Mouse (Mus musculus) stomach, postnatal 0 days (tissue): ENCODE results near the gene Btbd6. TPM values are rescaled to one million over a fixed set of nuclear protein-coding genes. Genes with fewer than 3 reads are reported as not detected.
A peak's percentile ranks its signal among the peaks of the same experiment; 100 is the strongest.

Source experiments
- ATAC-seq: fragments of 200-750 bp; cut with Nextera tagmentation; 2 replicates; pipeline ENCODE4 v1.8.0; 2017; ENCODE audit not compliant: low FRiP score, low TSS enrichment
- DNase-seq: peaks from one replicate; pipeline ENCODE4 v3.0.0-alpha.2; 2016; ENCODE audit warnings: low spot score
- H3K27ac ChIP-seq: fragments of 300-500 bp; sonication (generic); replicated peaks from 2 replicates; pipeline ENCODE4 v1.5.1; 2014; ENCODE audit warnings: mild to moderate bottlenecking, control low read depth
- H3K27me3 ChIP-seq: fragments of 300-500 bp; sonication (generic); 2 replicates; pipeline ENCODE4 v1.6.1; 2014; ENCODE audit warnings: low read length; ENCODE audit not compliant: control insufficient read depth, insufficient read depth
- H3K36me3 ChIP-seq: fragments of 300-500 bp; sonication (generic); 2 replicates; pipeline ENCODE4 v1.6.1; 2014; ENCODE audit warnings: low read length, mixed read lengths; ENCODE audit not compliant: control insufficient read depth, insufficient read depth
- H3K4me1 ChIP-seq: fragments of 300-500 bp; sonication (generic); replicated peaks from 2 replicates; pipeline ENCODE4 v1.6.1; 2014; ENCODE audit warnings: antibody characterized with exemption; ENCODE audit not compliant: control insufficient read depth, insufficient read depth
- H3K4me2 ChIP-seq: fragments of 300-500 bp; sonication (generic); replicated peaks from 2 replicates; pipeline ENCODE4 v1.6.1; 2014; ENCODE audit warnings: low read depth, mild to moderate bottlenecking, control low read depth, moderate library complexity
- H3K4me3 ChIP-seq: fragments of 300-500 bp; sonication (generic); 2 replicates; pipeline ENCODE4 v1.5.1; 2014; ENCODE audit warnings: low read depth, low read length, control low read depth
- H3K9ac ChIP-seq: fragments of 300-500 bp; sonication (generic); 2 replicates; pipeline ENCODE4 v1.6.1; 2014; ENCODE audit warnings: mild to moderate bottlenecking, low read length, control low read depth, mixed read lengths
- H3K9me3 ChIP-seq: fragments of 300-500 bp; sonication (generic); 2 replicates; pipeline ENCODE4 v1.6.1; 2016; ENCODE audit warnings: low read length; ENCODE audit not compliant: control insufficient read depth
- CTCF ChIP-seq: IDR thresholded peaks from 2 replicates; pipeline ENCODE4 v1.5.1; 2016; ENCODE audit warnings: antibody characterized with exemption, low read depth, mild to moderate bottlenecking, moderate library complexity
- EP300 ChIP-seq: optimal IDR thresholded peaks from 2 replicates; pipeline ENCODE3; 2016; ENCODE audit warnings: antibody characterized with exemption
- WGBS: fragments of 180-500 bp; shearing (Covaris S2); extraction: QIAGEN DNeasy Blood & Tissue Kit; methylation state at CpG from one replicate; pipeline ENCODE4 v1.1.7; 2014; 5-methylcytosine and 5-hydroxymethylcytosine counted together
- polyA plus RNA-seq: library from polyadenylated mRNA; unstranded; fragments of >200 nt; fragmentation: Nextera tagmentation; extraction: Ambion mirVana; gene quantifications from 2 replicates; pipeline ENCODE4 v1.2.1, GENCODE M21; 2015

Gene Btbd6
- polyA plus RNA-seq, 1 experiment from 2014 or later = 17.1 TPM

- H3K4me1 ChIP-seq = 0 out of 2 replicates have a peak, but pooled peaks cover 6% of the 10 kb centered on the region
- no peaks in the 10 kb centered on the region for H3K27me3 ChIP-seq
- TF ChIP-seq EP300 = no peak
- no peak for TF ChIP-seq CTCF
- no peaks in the 10 kb centered on the region for H3K9me3 ChIP-seq
- no peak overlapping the region for H3K4me3 ChIP-seq
- no peak overlapping the region for H3K9ac ChIP-seq
- H3K27ac ChIP-seq = no peak overlapping the region
- H3K36me3 ChIP-seq = no peaks in the 10 kb centered on the region
- no peak for DNase-seq
- WGBS = 25% methylated on average over 7 of the region's 7 CpGs
- no peak for ATAC-seq
- H3K4me2 ChIP-seq = no peak overlapping the region
Measured at GRCm38 (mm10) chr12:112951150-112951842, 25.0 kb upstream of the Btbd6 start.

- H3K4me2 ChIP-seq = no peak overlapping the region
- ATAC-seq = peak; percentile 78
- peak overlapping the region; percentile 70 for H3K27ac ChIP-seq
- H3K9ac ChIP-seq = no peak overlapping the region
- H3K4me3 ChIP-seq = no peak overlapping the region
- no peaks in the 10 kb centered on the region for H3K36me3 ChIP-seq
- WGBS = 53% methylated on average over 8 of the region's 8 CpGs
- no peaks in the 10 kb centered on the region for H3K27me3 ChIP-seq
- no peaks in the 10 kb centered on the region for H3K9me3 ChIP-seq
- H3K4me1 ChIP-seq = 0 out of 2 replicates have a peak, but pooled peaks cover 6% of the 10 kb centered on the region
- TF ChIP-seq EP300 = no peak
- no peak for TF ChIP-seq CTCF
- DNase-seq = peak; percentile 88
Measured at GRCm38 (mm10) chr12:112952433-112952832, 23.8 kb upstream of the Btbd6 start.

GRCm38 (mm10) chr12:112952926-112953565, 23.2 kb upstream of the Btbd6 start:
- Histone ChIP-seq H3K4me3 (no peak overlapping the region), H3K9ac (no peak overlapping the region), H3K27ac (peak overlapping the region; percentile 70), H3K4me1 (0 out of 2 replicates have a peak, but pooled peaks cover 6% of the 10 kb centered on the region), H3K4me2 (no peak overlapping the region), H3K27me3 (no peaks in the 10 kb centered on the region), H3K36me3 (no peaks in the 10 kb centered on the region), H3K9me3 (no peaks in the 10 kb centered on the region)
- WGBS = 67% methylated on average over 3 of the region's 3 CpGs
- ATAC-seq (peak; percentile 19; the same call in 1 of the 2 replicates), DNase-seq (peak; percentile 47)
- no peak for TF ChIP-seq EP300
- no peak for TF ChIP-seq CTCF

- 33% methylated on average over 4 of the region's 4 CpGs for whole genome bisulfite sequencing
- Histone ChIP-seq H3K4me1 (0 out of 2 replicates have a peak, but pooled peaks cover 3% of the 10 kb centered on the region), H3K4me3 (no peak overlapping the region), H3K27me3 (no peaks in the 10 kb centered on the region), H3K4me2 (no peak overlapping the region), H3K9ac (no peak overlapping the region), H3K36me3 (peaks cover 9% of the 10 kb centered on the region; the same call in 1 of the 2 replicates), H3K27ac (no peak overlapping the region), H3K9me3 (no peaks in the 10 kb centered on the region)
- DNase-seq (peak; percentile 84), ATAC-seq (peak; percentile 49)
- TF ChIP-seq CTCF = peak; percentile 93
- TF ChIP-seq EP300 = no peak
Measured at GRCm38 (mm10) chr12:112955800-112956199, 20.5 kb upstream of the Btbd6 start.

- H3K36me3 ChIP-seq = peaks cover 30% of the 10 kb centered on the region
- WGBS = 35% methylated on average over 4 of the region's 4 CpGs
- no peaks in the 10 kb centered on the region for H3K4me1 ChIP-seq
- DNase-seq (peak; percentile 62), ATAC-seq (peak; percentile 74)
- TF ChIP-seq CTCF (peak; percentile 72), EP300 (no peak)
- no peaks in the 10 kb centered on the region for H3K27me3 ChIP-seq
- H3K9me3 ChIP-seq = no peaks in the 10 kb centered on the region
- H3K4me3 ChIP-seq = no peak overlapping the region
- no peak overlapping the region for H3K27ac ChIP-seq
- H3K4me2 ChIP-seq = no peak overlapping the region
- H3K9ac ChIP-seq = no peak overlapping the region
Measured at GRCm38 (mm10) chr12:112958303-112958702, 18.0 kb upstream of the Btbd6 start.

DNA sequence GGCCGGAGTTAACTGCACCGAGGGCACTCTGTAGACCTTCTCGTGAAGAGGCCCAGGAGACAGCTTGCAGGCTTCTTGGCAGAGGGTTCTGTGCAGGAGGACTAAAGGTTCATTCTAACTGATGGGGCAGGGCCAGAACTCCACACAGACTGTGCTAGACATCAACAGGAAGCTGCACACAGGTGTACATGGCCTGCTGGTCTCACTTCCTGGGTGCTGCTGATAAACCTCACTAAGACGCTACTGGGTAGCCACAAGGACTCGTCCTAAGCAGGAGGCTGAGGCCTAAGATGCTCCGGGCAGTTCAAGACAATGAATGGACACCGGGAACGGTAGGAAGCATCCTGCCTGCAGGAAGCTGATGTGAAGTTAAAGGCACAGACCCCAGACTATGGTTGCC, 16.9 kb upstream of the Btbd6 start:
- ATAC-seq (no peak), DNase-seq (no peak)
- 85% methylated on average over 8 of the region's 8 CpGs for WGBS
- Histone ChIP-seq H3K27me3 (no peaks in the 10 kb centered on the region), H3K27ac (no peak overlapping the region), H3K9ac (no peak overlapping the region), H3K4me3 (no peak overlapping the region), H3K36me3 (peaks cover 35% of the 10 kb centered on the region), H3K4me2 (no peak overlapping the region), H3K9me3 (no peaks in the 10 kb centered on the region), H3K4me1 (no peaks in the 10 kb centered on the region)
- TF ChIP-seq CTCF (no peak), EP300 (no peak)
